Mouse (Mus musculus): Measurements from ENCODE around the gene Ehbp1l1.

- TF ChIP-seq CTCF (conservative IDR thresholded peaks at IDR 0.05; ENCODE audit: insufficient read depth, insufficient read length, low read depth, low read length): no peak
- no peak for TF ChIP-seq POLR2A (IDR thresholded peaks at IDR 0.05; ENCODE audit: low read depth, low read length)
Measured at GRCm38 (mm10) chr19:5751742-5752141, 25.6 kb upstream of the Ehbp1l1 start.
